Mouse (Mus musculus) yolk sac, embryonic 10.5 days (tissue): Measurements from ENCODE around the gene Cfap100.

Experiments
- DNase-seq: peaks from one replicate; pipeline ENCODE4 v3.0.0-alpha.2; 2017; ENCODE audit warnings: low spot score

Cfap100 gene

DNA sequence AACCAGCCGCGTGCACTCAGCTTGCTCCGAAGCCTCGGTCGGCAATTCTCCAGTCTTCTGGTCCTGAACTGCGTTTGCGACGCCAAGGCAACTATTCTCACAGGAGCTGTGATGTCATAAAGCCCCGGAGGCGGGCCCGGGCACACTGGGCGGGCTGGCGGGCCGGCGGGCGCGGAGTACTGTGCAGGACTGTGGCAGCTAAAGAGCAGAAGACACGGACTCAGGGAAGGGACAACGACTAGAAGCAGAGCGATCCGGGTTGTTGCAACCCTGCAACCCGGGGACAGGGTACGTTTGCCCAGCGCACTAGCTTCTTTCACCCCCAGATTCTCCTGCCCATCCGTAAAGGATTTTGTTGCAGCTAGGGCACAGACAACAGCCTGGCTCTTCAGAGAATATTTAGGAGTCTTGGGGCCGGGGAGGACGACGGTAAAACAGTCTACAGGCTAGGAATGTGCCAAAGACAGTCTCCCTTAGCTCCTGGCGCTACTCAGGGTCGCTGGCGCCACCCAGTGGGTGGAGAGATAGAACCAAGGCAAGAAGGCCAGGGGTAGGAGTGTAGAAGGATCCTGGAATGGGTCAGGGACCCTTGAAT lies at the start of gene Cfap100:
TSS of gene Cfap100 (minus strand) at position 418 of the 595 bp plus-strand sequence.
- peak; percentile 55 for DNase-seq

DNA sequence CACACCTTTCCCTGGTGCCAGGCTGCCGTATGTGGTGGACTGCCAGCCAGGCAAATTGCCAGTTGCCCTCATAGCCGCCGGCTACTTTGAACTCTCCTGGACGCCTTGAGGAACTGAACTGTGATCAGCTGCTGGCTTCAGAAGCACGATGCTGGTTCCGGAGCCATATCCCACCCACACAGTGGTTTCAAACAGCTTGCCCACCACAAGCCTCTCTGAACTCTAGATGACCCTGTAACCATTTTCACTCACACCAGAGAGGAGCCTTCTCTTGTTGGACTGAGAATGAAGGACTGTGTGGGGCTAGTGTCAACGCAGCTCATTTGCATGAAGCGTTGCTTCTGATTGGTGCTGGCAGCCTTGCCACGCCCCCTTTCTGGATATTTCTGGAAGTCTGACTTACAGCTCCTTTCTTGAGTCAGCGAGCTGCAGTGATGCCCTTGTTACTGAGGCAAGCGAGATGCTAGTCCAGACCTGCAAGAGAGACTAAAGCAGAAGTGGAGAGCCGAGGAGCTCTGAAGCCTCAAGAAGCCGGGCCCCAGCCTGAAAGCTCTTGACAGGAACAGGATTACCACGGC lies 48.4 kb upstream of the Cfap100 start:
- DNase-seq = no peak

DNA sequence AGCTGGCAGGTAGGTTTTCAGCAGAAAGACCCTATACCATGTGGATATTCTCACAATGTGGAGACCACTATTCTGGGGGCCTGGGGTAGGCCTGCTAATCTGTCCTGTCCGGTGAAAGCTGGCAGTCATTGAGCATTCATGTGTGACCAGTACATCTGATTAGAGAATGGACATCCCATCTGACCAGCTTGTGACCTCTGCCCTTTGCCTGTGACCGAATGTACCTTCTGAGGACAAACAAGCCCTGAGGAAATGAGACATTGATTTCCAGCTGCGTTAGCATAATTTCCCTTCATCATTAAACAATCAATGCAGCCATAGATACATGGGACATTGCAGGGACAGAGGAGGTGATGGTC lies 47.2 kb upstream of the Cfap100 start:
- no peak for DNase-seq

DNA sequence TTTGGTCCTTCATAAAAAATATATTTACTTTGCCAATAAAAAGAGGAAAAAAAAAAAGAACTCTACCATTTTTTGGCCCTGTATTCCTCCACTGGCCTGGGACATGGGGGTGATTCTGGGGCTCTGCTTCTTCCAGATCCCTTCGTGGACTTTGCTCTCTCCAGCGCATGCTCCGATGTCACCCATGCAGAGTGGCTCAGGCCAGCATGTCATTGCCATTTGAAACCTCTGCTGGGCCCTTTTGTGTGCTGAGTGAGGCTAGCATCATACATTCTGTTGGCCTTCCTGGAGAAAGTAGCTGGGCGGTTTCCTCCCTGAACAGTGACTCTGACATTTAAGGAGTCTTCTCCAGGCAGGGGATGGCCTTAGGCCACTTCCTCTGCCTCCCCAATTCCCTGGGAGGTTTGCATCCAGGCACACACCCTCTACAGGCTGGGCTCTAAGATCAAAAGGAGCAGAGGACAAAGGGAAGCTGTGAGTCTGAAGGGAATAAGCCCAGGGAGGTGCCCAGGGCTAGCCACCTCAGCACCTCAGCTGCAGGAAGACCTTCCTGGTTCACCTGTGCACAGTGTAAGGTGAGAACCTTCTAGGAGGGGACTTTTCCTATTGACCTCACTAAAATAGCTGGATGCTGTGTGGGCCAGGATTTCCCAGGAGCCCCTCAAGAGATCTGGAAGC lies 46.7 kb upstream of the Cfap100 start:
- DNase-seq = no peak

DNA sequence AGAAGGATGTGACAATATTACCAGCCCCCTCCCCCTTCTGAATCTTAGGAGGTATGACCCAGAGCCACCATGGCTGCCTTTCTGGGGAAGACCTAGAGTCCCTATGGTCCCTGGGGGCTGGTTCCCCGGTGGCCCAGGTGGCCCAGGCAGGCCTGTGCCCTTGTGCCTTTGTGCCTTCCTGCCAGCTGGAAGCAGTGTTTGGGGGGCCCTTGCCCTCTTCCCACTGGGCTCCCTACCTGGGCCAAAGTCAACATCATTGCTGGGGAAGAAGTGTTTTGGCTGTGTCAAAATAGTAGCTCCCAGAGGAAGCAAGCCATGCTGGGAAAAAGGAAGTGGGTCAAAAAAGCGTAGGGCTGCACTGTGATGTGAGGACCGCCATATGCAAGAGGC lies 45.8 kb upstream of the Cfap100 start:
- no peak for DNase-seq

DNA sequence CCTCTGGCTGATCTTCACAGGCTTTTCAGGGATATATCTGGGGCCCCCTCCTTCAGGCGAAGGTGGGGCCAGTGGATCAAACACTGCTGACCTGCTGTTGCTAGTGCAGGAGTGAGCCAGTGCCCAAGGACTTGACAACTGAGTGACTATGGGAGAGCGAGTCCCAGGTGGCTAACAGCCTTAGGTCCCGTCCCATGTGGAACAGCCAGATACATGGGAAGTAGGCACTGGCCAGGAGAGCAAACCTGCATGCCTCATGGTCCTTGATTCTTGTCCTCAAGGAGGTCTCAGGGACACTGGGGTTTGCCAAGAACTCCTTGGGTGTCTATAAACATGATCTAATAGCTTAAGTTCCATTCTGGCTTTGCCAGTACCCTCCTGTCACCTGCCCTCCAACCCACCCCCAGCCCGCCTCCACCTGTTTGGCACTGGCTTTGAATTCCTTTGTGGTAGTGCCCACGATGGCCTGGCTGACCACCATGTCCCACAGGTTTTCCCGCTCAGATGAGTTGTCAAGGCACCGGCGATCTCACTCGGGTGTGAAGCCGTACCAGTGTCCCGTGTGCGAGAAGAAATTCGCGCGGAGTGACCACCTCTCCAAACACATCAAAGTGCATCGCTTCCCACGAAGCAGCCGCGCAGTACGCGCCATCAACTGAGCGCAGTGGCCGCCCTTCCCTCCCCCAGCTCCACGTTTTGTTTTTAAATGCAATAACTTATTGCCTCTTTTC lies 45.2 kb upstream of the Cfap100 start:
- no peak for DNase-seq

DNA sequence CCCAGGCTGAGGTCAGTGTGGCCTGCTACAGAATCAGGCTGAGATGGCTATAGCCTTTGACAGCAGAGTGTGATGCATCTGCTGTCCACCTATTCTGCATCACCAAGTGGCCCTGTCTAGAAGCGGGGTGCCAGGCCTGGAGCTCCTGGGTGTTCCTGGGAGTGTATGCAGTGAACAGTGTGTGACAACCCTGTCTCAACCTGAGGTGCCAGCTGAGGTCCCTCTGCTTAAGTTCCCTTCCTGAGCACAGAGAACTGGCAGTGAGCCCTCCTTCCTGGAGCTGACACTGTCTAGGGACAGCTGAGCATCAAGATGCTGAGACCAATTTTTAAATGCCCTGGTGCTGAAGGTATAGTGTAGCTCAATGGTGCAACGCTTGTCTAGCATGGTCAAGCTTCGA lies 44.1 kb upstream of the Cfap100 start:
- DNase-seq = no peak

DNA sequence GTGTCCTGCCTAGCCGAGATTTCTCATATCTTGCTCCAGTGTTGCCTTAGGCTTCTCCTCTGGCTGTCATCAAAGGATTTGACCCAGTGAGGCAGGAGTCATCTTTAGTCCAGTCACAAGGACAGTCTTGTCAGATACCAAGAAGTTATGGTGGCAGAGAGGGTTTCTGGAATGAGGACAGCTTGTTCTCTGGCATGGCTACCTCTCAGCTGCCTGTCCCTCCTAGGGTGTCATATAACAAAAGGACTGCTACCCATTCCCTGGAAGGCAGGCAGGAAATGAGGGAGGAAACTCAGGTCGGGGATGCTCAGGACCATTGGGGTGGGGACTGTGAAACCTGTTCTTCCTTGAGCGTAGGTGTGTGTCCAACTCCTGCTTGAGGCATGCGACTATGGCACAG lies 43.5 kb upstream of the Cfap100 start:
- no peak for DNase-seq

DNA sequence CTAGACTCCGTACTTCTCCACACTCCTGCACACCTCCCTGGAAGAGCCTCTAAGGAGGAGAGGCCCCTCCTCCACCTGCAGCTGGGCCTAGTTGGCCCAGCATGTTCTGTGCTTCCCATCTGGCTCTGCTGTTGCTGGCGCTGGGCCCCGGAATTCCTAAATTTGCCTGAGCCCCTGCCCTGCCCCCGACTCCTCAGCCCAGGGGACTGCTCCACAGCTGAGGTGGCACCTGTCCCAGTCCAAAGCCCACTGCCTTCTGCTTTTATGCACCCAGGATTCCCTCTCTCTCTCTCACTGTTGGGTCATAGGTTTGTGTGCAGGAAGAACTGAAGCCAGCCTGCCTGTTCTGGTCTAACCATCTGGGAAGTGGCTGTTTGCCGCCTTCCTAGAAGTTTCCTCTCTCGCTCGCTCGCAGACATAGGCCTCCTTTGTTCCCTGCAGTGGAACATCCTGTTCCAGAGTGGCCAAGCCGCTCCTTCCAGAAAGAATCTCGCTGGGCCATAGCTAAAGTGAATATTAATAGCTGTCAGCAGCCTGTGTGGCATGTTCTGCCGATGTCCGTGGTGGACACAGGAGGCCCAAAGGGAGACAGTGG lies 42.4 kb upstream of the Cfap100 start:
- no peak for DNase-seq

DNA sequence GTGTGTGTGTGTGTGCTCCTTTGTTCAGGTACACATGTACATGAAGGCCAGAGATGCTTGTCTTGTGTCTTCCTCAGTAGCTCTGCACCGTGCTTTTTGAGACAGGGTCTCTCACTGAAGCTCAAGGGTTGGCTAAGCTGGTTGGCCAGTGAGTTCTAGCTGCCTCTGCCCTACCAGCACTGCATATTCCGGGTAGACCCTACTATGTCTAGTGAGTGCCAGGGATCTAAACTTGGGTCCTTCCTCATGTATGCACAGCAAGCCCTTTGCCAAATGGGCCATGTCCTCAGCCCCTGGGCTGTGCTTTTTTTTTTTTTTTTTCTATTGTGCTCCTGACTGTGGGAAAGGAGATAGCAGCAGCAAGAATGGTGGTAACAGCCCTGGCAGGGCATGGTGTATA lies 41.7 kb upstream of the Cfap100 start:
- no peak for DNase-seq

DNA sequence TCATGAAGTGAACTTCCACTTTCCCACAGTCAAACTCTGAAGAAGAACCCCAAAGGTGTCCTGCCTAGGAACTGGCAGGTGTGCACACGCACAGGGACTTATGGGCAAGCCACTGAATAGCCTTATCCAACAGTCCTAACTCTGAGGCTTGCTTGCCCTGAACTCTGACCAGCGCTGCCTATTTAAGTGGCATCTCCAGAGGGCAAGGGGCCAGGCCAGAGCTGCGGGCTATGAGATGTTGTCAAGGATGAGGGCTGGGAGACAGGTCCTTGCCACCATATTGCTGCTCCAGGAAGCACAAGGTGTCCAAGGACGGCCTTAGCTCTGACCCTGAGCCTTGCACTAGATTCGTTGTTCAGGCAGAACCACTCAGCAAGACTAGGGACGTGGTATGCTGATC lies 40.4 kb upstream of the Cfap100 start:
- no peak for DNase-seq

DNA sequence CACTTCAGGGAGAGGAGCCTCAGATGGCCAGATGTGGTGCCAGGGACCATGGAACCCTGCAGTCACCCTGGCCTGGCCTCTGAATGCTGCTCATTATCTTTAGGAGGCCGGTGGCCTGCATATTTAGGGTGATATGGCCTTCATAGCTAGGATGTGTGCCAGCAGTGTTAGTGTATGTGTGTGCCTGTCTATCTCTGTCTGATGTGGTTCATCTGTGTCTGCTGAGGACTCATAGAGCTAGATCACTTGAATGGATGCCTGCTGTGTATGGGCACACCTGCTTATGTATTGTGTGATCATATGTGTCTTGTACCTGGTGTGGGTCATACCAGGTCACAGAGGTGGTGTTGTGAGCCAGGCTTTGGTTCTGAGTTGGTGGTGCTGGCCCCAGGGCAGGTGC lies 39.6 kb upstream of the Cfap100 start:
- no peak for DNase-seq

DNA sequence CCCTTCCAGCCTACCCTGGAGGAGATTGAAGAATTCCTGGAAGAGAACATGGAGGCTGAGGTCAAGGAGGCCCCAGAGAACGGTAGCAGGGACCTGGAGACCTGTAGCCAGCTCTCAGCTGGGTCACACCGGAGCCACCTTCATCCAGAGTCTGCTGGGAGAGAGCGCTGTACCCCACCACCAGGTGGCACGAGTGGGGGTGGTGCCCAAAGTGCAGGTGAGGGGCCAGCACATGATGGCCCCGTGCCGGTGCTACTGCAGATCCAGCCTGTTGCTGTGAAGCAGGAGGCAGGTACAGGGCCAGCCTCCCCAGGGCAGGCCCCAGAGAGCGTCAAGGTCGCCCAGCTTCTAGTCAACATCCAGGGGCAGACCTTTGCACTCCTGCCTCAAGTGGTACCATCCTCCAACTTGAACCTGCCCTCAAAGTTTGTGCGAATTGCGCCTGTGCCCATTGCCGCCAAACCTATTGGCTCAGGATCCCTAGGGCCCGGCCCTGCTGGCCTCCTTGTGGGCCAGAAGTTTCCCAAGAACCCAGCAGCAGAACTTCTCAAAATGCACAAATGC lies 38.3 kb upstream of the Cfap100 start:
- no peak for DNase-seq

DNA sequence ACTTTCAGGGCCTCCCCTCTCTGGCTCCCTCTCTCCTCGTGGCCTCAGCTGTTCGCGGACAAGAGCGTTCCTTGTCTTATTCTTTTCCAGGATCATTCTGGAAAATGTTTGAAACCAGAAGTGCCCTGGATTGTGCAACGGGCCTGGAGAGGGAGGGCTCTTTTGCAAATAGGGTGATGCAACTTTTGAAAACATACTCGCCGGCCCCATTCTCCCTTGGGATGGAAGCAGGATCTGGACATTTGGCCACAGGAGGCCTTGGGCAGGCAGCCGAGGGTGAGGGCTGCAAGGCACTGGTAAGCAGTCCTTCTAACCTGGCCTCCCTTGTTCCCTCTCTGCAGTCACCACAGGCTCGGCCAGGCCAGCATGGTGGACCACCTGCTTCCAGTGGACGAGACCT lies 37.5 kb upstream of the Cfap100 start:
- DNase-seq = no peak

DNA sequence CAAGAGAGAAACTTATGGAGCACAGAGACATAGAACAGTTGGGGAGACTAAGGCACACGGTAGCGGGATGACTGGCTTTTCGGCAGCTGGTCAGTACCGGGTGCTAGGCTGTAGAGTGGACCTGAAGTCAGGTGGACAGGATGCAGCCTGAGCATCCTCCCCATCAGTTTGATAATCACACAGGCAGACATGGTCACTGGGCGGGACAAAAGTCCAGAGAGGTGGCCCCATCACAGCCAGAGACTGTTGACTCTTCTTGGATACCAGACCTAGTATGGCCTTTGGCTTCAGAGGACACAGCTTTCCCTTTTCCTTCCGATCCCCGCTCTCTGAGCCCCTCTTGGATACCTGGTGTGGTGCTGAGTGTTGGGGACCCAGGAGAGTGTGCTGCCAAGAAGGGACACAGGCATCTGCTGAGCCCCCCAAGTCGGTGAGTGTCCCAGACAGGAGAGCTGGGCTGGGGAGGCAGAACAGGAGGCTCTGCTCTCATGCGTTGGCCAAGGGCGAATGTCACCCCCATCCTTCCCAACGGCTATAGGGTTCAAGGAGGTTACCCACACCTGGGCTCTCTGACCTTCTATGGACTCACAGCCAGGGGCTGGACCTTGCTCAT lies 36.5 kb upstream of the Cfap100 start:
- no peak for DNase-seq

DNA sequence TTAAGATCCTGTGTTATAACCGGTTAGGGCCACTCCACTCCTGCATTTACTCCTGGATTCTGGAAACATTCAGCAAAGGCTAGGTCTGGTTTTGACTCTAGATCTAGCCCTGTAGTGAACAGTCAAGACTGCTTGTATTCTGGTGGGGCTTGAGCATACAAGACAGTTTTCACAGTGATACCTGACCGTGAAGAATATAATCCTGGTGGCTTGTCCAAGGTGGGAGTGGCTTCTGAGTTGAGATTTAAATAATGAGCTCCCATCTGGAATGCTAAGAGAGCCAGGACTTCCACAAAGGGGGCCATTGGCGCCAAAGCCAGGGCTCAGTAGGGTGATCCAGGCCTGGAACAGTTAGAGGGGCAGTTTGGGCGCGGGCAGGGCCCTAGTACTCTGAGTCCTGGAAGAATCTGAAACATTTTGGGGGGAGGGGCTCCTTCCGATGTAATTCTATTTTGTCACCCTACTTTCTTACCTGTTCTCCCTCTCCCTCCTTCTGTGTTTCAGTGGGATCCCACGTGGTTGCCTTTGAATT lies 35.4 kb upstream of the Cfap100 start:
- DNase-seq = no peak

DNA sequence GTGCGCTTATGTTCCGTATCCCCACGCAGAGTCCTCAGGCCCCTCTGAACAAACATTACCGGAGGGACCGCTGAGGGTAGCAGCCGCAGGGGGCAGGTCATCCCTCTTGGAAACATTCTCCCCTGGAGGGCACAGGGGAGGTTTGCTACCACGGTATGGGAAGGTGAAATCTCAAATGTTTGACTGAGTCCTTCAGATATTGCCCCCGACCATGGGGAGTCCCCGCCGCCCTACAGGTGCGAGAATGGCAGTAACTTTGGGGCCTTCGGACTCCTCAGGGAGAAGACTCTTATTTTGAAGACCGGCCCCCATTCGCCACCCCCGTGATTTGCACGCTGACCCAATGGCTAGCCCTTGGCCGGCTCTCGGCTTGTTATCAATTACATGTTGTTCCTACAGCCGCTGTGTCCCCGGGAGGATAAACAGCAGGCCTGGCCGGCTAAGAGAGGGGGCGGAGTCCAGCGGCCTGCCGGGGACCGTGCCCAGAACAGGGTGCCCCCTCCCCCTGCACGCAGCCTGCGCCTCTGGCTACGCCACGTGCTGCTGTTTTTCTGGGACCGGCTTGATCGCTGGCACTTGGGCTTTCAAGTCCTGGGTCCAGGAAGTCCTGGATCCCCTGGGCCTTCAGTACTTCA lies 34.7 kb upstream of the Cfap100 start:
- DNase-seq = peak; percentile 92

DNA sequence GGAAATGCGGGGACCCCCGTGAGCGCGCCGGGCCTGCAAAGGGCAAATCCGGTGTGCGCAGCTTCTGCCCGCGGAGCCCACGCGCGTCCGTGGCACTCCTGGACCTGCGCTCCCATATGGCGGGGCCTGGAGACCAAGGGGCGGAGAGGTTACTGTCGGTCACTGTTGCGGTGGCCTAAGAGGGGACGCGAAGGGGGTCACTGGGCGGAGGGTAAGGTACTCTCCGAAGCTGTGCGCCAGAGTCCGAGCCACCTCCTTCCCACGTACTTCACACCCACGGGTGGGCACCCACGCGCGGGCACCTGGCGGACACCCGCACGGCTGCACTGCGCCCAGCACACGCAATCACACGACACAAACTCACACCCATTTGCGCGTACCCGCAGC lies 34.2 kb upstream of the Cfap100 start:
- peak; percentile 52 for DNase-seq

DNA sequence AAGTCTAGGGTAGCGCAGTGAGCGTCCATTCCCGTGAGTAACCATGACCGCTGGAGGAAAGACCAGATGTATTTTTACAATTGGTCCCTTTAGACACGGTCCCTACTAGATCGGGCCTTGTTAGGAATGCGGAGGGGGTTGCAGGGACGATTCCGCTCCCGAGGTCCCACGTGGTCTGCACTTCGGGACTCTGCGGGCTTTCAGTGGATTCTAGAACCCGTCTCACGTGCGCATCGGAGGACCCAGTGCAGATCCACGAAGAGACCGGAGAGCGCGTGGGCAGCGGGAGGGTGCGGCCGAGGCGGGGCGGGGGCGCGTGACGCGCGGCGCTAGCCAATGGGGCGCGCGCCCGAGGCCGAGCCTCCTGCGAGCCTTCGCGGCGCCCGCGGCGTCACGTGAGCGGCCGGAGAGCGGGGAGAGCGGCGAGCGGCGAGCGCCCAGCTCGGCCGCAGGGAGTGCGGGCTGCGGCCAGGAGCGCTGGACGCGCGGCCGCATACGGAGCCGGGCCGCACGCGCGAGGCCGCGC lies 33.6 kb upstream of the Cfap100 start, which contains the start of gene Klf15:
TSS of gene Klf15 (plus strand) at position 396 of the 526 bp plus-strand sequence.
- DNase-seq = peak; percentile 73

DNA sequence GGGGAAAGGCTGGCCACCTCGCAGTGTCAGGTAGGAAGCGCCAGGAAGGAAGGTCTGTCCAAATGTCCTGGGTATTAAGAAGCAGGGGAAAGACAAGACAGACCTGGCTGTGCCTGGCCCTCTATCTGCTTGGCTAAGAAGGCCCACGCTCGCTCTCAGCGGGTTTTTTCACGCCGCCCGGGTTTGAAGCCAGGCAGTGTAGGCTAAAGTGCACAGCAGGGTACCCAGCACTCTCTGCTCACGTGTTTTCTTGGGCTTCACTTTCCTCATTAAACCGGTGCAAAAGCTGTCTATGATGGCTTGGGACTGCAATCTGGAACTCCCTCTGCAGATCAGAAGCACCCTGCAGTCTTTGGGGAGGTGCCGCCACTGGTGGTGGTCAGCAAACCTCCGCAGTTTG lies 33.2 kb upstream of the Cfap100 start:
- no peak for DNase-seq

DNA sequence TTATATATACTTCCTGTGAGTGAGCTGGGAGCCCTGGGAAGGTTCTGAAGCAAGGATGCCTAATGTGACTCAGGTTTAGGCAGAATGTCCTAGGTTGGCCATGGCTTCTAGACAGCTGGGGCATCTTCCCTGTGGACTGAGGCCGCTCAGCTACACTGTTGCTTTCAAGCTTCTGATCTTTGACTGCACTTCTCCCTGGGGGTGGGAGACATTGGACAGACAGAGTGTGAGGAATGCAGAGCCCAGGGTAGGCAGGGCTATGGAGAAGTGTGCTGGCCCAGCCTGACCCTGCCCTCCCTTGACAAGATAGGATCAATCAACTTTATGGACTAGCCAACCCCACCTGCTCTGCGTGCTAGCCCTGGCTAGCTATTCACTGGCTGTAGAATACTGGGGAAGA lies 32.6 kb upstream of the Cfap100 start:
- no peak for DNase-seq
